Mouse (Mus musculus): ENCODE results near the gene Ing5.
"Not testable (repeated sequence)": the region's sequence is repeated elsewhere in the genome, so short reads cannot be mapped to it uniquely, and the experiment has no call there.

Gene Ing5

GRCm38 (mm10) chr1:93803556-93804507 lies at the start of gene Ing5:
Ing5 (plus strand) TSS chr1:93803965.
- DNase-seq (ENCODE audit: low spot score) = peak; percentile 98

GRCm38 (mm10) chr1:93754573-93755290 lies 49.0 kb upstream of the Ing5 start, which contains the start of gene Thap4:
Thap4 (minus strand) TSS chr1:93754864.
- DNase-seq (ENCODE audit: low spot score) = peak; percentile 86

GRCm38 (mm10) chr1:93755291-93755610 lies 48.5 kb upstream of the Ing5 start:
- DNase-seq (ENCODE audit: low spot score) = no peak

DNA sequence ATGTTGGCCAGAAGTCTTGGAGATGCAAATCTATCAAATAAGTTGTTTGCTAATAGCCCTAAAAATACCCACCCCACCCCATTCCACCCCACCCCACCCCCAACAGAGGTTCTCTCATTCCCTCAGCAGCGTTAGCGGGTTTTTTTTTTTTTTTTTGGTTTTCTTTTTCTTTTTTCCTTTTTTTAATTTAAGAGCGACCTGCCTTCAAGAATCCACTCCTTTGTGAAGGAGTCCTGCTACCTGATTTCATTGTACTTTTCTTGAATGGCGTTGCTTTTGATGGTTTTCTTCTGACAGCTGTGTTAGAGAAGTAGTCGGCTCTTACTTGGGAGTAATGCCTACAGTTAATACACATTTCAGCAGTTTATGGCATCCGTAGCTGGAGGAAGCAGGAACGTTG lies 48.1 kb upstream of the Ing5 start:
- DNase-seq (ENCODE audit: low spot score) = no peak

DNA sequence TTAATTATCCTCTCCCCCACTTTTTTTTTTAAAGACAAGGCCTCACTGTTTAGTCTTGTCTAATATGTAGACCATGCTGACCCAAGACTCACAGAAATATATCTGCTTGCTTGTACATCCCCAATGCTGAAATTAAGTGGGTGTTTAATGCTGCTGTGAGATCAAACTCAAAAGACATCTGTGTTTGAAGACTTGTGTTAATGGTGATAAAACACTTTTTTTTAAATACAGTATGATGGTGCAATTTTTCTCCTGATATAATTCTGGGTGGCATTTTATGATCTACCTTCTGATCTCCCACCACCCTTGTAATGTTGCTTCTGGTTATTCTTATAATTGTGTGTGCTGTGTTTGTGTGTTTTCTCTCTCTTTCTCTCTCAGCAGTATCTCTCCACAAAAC lies 47.6 kb upstream of the Ing5 start:
- no peak for DNase-seq (ENCODE audit: low spot score)

DNA sequence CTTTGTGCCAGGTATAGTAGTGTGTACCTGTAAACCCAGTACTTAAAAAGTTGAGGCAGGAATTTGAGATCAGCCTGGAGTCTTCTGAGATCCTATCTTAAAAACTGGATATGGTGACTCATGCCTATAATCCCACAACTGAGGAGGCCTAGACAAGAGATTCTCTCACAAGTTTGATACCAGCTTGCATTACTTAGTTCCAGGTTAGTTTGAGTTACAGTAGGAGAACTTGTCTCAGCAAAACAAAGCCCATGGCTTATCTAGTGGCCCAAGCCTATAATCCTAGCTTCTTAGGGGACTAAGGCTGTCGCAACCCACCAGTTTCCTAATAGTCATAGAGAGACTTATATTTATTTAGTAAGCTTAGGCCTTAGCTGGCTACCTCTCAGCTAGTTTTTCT lies 43.7 kb upstream of the Ing5 start:
- no peak for DNase-seq (ENCODE audit: low spot score)

DNA sequence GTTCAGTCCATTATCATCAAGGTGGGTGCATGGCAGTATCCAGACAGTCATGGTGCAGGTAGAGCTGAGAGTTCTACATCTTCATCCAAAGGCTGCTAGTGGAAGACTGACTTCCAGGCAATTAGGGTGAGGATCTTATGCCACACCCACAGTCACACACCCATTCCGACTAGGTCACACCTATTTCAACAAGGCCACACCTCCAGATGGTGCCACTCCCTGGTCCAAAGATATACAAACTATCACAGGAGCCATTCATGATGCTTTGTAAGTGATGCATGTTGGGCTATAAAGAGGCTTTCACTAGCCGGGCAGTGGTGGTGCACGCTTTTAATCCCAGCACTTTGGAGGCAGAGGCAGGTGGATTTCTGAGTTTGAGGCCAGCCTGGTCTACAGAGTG lies 40.2 kb upstream of the Ing5 start:
- DNase-seq (ENCODE audit: low spot score) = not testable (repeated sequence)

GRCm38 (mm10) chr1:93764871-93765591 lies 38.7 kb upstream of the Ing5 start:
- DNase-seq (ENCODE audit: low spot score) = no peak

GRCm38 (mm10) chr1:93767600-93767999 lies 36.2 kb upstream of the Ing5 start:
- no peak for DNase-seq (ENCODE audit: low spot score)

DNA sequence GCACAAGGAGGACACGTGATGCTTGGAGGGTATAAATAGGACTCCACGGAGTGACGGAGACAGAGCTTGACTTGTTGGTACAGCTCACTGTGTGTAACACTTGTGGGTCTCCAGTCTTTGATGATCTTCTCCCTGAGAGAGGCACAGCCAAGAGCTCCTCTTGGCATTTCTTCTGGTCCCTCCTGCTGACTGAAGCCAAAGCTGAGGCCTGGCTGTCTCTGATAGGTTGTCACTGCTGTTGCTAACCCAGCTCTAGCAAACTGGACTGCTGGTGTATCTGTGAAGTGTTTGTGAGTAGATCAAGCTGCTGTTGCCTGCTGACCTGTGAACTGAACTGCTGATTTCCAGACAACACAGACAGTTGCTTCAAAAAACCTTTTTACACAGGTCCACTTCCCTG lies 33.9 kb upstream of the Ing5 start:
- no peak for DNase-seq (ENCODE audit: low spot score)

DNA sequence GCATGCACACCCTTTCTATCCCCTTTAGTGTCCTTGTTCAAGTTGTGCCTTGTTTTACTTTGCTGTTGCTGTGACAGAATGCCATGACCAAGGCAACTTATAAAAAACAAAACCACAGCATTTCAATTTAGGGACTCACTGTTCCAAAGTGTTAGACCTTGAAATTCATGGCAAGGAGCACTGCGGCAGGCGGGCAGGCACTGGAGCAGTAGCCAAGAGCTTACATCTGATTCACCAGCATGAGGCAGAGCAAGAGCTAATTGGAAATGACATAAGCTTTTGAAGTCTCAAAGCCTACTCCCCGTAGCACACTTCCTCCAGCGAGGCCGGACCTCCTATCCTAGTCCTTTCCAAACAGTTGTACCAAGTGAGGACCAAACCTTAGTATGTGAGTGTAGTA lies 27.1 kb upstream of the Ing5 start:
- DNase-seq (ENCODE audit: low spot score) = no peak

- no peak for DNase-seq (ENCODE audit: low spot score)
These were observed 16.9 kb upstream of the Ing5 start for GRCm38 (mm10) chr1:93786912-93787311.

GRCm38 (mm10) chr1:93794526-93794925 lies 9.2 kb upstream of the Ing5 start:
- DNase-seq (ENCODE audit: low spot score) = no peak

DNA sequence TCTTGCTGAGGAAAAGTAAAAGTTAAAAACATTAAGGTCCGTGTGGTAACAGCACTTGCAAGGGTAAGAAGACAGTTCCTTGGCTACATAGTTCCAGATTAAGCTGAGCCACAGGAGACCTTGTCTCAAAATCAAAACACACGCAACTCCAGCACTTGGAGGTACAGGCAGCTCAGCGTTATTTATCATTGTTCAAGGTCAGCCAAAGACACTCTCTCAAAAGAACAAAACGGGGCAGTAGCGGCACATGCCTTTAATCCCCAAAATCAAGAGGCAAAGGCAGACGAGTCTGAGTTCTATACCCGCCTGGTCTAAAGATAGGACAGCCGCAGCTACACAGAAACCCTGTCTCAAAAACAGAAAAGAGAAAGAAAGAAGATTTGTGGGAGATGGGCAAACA lies 7.9 kb upstream of the Ing5 start:
- DNase-seq (ENCODE audit: low spot score) = no peak

DNA sequence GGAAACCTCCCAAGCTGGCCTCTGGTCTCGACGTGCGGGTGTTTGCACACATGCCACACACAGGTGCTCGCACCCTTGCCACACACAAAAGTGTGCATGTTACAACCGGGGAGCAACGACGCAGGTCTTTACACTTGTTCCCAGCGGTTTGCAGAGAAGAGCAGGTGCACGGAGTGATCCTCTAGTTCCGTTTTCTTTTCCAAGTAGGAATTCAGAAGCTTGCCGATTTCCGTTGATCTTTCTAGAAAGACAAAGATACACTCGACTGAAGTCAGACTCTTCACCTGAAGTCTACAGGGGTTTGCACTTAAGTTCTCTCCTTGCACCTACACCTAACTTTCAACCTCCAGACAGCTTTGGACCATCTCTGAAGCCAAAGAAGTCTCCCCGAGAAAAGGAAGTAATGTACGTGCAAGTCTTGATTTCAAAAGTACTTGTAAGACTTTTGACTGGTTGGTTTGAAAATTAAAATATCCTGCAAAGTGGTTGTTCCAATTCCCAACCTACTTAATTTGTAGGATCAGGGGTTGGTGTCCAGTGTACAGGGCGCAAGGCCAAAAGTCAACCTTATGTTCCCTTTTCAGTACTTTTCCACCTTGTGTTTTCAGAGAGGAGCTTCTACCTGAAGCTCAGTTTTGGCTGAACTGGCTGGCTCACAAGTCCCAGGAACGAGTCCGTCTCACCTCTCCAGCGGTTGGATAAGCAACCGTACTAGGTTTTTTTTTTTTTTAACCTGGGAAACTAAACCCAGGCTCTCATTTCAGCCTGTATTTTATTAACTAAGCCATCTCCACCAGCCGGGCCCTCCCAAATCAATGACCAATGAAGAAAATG lies 2.9 kb upstream of the Ing5 start:
- DNase-seq (ENCODE audit: low spot score) = no peak

GRCm38 (mm10) chr1:93801741-93802238 lies 2.0 kb upstream of the Ing5 start, which contains the start of gene Dtymk:
Dtymk (minus strand) TSS chr1:93801934.
- peak; percentile 94 for DNase-seq (ENCODE audit: low spot score)

- no peak for DNase-seq (ENCODE audit: low spot score)
These were observed 994 bp upstream of the Ing5 start for GRCm38 (mm10) chr1:93802771-93803170.

DNA sequence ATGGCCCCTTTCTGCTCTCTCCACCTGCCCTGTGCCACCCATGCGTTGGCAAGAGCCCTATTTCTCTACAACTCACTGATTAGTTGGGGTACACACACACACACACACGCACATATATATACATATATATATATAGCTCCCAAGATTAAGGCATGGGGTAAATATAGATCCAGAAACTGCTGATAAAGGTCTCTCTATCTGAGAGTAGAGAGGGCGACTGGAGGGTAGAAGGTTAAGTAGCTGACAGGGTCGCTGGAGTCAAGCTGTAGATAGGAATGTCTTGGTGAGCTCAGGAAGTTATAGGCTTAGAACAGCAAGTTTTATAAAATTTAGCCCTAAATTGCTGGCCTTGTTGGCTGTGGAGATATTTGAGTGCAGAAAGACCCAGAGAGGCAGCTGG lies 1.1 kb downstream of the Ing5 start:
- no peak for DNase-seq (ENCODE audit: low spot score)

DNA sequence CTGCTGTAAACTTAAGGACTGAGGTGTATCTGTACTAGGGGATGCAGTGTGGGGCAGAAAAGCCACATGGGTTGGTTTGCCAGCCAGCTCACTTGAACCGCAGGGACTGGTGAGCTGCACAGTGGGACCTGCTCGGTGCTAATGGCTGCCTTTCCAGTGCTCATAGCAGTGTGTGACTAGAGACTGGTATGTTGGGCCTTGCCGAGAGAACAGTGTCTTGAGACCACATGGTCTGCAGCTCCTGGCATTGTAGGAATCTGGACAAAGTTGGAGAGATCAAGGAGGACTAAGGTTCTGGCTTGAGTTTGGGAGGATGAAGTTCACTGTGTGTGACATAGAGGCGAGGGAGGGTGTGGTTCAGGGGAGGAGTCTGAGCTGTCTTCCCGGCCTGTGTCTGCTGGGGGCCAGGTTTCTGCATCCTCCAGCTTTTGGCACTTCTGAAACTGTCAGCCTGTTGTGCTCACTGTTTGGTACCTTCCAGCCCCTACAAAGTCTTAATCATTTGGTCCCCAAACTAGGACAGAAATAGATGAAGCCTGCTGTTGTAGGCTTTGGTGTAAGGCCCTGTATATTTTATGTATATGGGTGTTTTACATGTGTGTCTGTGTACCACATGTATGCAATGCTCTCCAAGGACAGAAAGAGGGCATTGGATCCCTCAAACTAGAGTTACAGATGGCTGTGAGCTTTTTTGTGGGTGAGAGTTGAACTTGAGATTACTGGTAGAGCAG lies 1.6 kb downstream of the Ing5 start:
- DNase-seq (ENCODE audit: low spot score) = no peak

DNA sequence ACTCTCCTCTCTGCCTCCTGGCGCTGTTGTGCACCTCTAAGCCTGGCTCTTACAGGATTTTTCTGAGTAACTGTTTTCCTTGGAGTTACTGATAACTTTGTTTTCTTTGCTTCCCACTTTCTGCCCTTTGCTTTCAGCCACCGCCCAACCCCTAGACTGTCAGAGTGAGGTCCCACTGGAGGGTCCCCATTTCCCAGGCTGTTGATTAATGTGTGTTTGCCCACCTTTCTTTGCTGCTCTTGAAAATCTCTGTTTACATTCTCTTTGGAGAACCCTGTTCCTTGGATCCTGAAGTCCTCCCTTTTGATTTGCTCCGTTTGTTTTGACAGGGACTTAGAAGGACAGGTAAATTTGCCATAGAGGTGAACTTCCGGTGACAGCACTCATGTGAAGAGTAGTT lies 5.1 kb downstream of the Ing5 start:
- DNase-seq (ENCODE audit: low spot score) = no peak

- no peak for DNase-seq (ENCODE audit: low spot score)
These were observed 6.2 kb downstream of the Ing5 start for GRCm38 (mm10) chr1:93810011-93810410.

All from retina, embryonic 14.5 days (tissue).